Mouse (Mus musculus): Measurements from ENCODE around the gene Cacna1e.

DNA sequence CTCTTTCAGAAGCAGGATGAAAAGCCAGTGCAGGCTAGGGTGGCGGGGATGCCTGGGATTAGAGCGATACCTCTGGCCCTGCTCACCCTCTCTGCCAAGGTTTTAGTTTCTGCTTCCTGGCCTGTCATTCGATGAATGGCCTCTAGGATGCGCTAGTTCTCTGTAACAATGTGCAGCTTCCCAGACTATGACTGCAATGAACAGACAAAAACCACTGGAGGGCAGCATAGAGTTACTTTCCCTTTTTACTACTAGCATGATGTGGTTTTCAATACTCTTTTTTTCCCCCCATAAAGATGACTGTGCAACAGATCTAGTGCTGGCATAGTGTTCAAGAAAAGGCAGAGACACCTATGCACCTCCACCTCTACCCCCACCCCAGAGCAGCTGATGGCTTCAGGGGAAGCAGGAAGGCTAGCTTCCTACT lies 98.0 kb downstream of the Cacna1e start:
- TF ChIP-seq CTCF (IDR thresholded peaks at IDR 0.05; ENCODE audit: low read depth) (peak; percentile 93), EP300 (IDR thresholded peaks at IDR 0.05; ENCODE audit: low read depth) (no peak)

All from liver, embryonic 14.5 days (tissue).